Mouse (Mus musculus): ENCODE data around the gene Olfr447. TPM values are rescaled to one million over a fixed set of nuclear protein-coding genes. Genes with fewer than 3 reads are reported as not detected.

Olfr447 gene
- polyA plus RNA-seq (2015; fragmentation: Illumina TruSeq; extraction: RNeasy Lipid Tissue Mini Kit (QIAGEN cat#74804); ENCODE audit: insufficient read depth, low read depth, low replicate concordance) = not detected

DNA sequence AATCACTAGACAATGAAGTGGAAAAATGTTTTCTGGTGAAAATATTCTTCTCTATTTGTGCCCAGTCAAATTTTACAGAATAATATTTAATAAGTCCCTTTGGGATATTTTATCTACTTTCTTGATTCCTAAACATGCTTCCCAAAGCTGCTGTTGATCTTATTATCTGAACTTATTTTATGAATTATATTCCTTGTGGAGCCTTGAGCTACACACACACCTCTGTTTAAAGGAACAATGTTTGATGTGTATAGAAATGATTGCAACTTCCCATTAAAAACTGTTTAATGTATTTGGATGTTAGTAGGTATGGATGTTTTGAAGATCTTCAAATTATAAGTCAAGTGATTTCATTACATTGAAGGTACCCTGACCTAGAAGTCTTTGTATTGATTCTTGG lies at the start of gene Olfr447:
Gene Olfr447, plus strand, starts transcription at position 301 of the 400 bp plus-strand sequence.

DNA sequence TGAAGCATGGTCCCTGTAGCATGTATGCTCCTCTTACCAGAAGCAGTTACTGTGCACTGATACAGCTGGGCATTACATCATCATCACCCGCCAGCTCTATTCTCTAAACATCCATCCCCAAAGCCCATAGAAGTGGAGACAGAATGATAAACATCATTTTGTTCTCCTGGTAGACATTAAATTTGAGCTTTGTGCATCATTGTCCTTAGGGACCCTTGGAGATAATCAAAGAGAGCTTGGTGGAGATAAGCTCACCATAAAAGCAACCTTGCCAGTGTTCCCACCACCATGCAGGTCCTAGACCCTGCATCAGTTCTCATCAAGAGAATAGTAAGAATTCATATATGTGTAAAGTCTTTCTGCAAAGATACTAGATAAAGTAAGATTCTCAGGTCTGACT lies 18.5 kb upstream of the Olfr447 start, which contains the start of gene Olfr448:
Gene Olfr448, plus strand, starts transcription at position 301 of the 400 bp plus-strand sequence.

DNA sequence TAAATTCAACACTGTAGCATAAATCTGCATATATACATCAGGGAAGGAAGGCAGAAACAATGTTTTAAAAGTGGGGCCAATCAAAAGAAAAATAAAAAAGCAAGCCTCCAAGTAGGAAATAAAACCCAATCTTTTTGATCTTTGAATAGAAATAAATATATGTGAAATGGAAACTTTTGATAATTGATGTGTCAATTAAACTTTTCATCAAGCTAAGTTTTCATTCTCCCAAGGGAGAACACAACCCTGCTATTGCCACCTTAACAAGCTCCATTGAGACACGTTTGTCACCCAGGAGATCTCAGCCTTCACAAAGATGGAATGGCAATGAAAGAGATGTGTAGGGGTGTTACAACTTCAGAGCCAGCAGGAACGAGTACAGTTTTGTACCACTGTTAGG lies 12.4 kb downstream of the Olfr447 start, which contains the start of gene Olfr446:
Gene Olfr446, plus strand, starts transcription at position 301 of the 400 bp plus-strand sequence.

DNA sequence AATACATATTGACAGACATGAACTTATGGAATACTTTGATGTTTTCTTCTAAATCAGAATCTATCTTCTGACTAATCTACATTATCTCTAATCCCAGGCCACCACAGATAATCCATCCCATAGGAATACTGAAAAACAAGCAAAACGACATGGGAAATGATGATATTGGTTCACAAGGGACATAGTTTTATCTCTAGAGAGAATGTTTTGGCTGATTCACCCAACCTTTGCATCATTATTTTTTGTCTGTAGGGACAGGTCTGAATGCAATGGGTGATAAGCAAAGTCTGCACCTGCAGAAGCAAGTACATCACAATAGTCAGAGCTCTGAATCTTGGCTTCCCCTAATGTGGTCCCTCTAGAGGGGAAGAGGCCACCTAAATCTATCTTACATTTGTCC lies 40.1 kb downstream of the Olfr447 start, which contains the start of gene Olfr444:
Gene Olfr444, plus strand, starts transcription at position 301 of the 400 bp plus-strand sequence.

Other genes with a start within 250 kb of the Olfr447 start
- 4.2 TPM for gene Tcaf1, start 198.8 kb upstream of the Olfr447 start, polyA plus RNA-seq (2015; fragmentation: Illumina TruSeq; extraction: RNeasy Lipid Tissue Mini Kit (QIAGEN cat#74804); ENCODE audit: insufficient read depth, low read depth, low replicate concordance)
- gene Olfr453, start 169.5 kb upstream of the Olfr447 start, polyA plus RNA-seq (2015; fragmentation: Illumina TruSeq; extraction: RNeasy Lipid Tissue Mini Kit (QIAGEN cat#74804); ENCODE audit: insufficient read depth, low read depth, low replicate concordance) = not detected
- gene Olfr38, start 152.5 kb upstream of the Olfr447 start, polyA plus RNA-seq (2015; fragmentation: Illumina TruSeq; extraction: RNeasy Lipid Tissue Mini Kit (QIAGEN cat#74804); ENCODE audit: insufficient read depth, low read depth, low replicate concordance) = not detected
- gene Olfr452, start 123.8 kb upstream of the Olfr447 start, polyA plus RNA-seq (2015; fragmentation: Illumina TruSeq; extraction: RNeasy Lipid Tissue Mini Kit (QIAGEN cat#74804); ENCODE audit: insufficient read depth, low read depth, low replicate concordance) = not detected
- not detected for gene Olfr450, start 96.9 kb upstream of the Olfr447 start, polyA plus RNA-seq (2015; fragmentation: Illumina TruSeq; extraction: RNeasy Lipid Tissue Mini Kit (QIAGEN cat#74804); ENCODE audit: insufficient read depth, low read depth, low replicate concordance)
- gene Olfr449, start 74.5 kb upstream of the Olfr447 start, polyA plus RNA-seq (2015; fragmentation: Illumina TruSeq; extraction: RNeasy Lipid Tissue Mini Kit (QIAGEN cat#74804); ENCODE audit: insufficient read depth, low read depth, low replicate concordance) = not detected
- gene Olfr448, start 18.4 kb upstream of the Olfr447 start, polyA plus RNA-seq (2015; fragmentation: Illumina TruSeq; extraction: RNeasy Lipid Tissue Mini Kit (QIAGEN cat#74804); ENCODE audit: insufficient read depth, low read depth, low replicate concordance) = not detected
- not detected for gene Olfr446, start 12.5 kb downstream of the Olfr447 start, polyA plus RNA-seq (2015; fragmentation: Illumina TruSeq; extraction: RNeasy Lipid Tissue Mini Kit (QIAGEN cat#74804); ENCODE audit: insufficient read depth, low read depth, low replicate concordance)
- gene Olfr444, start 40.2 kb downstream of the Olfr447 start, polyA plus RNA-seq (2015; fragmentation: Illumina TruSeq; extraction: RNeasy Lipid Tissue Mini Kit (QIAGEN cat#74804); ENCODE audit: insufficient read depth, low read depth, low replicate concordance) = not detected
- not detected for gene Olfr441, start 197.5 kb downstream of the Olfr447 start, polyA plus RNA-seq (2015; fragmentation: Illumina TruSeq; extraction: RNeasy Lipid Tissue Mini Kit (QIAGEN cat#74804); ENCODE audit: insufficient read depth, low read depth, low replicate concordance)
- not detected for gene Olfr237-ps1, start 237.7 kb downstream of the Olfr447 start, polyA plus RNA-seq (2015; fragmentation: Illumina TruSeq; extraction: RNeasy Lipid Tissue Mini Kit (QIAGEN cat#74804); ENCODE audit: insufficient read depth, low read depth, low replicate concordance)